Mouse (Mus musculus) lung, postnatal 4 days (tissue): Measurements from ENCODE around the gene Mettl6.
A peak's percentile ranks its signal among the peaks of the same experiment; 100 is the strongest.
"Not testable (repeated sequence)": the region's sequence is repeated elsewhere in the genome, so short reads cannot be mapped to it uniquely, and the experiment has no call there.

Source experiments
- DNase-seq, 2 experiments: peaks; one replicate each; pipeline ENCODE4 v3.0.0; 2021

Mettl6 gene

GRCm38 (mm10) chr14:31472451-31473061 is 22.3 kb downstream of the Mettl6 start:
- peak in 1 of 2 experiments; percentile 68 for DNase-seq

GRCm38 (mm10) chr14:31469711-31470110 is 25.1 kb downstream of the Mettl6 start:
- no peak for DNase-seq

GRCm38 (mm10) chr14:31464176-31464575 is 30.7 kb downstream of the Mettl6 start:
- peak in 1 of 2 experiments; percentile 15 for DNase-seq

- peak; percentile 23 to 65 for DNase-seq
These were observed 32.0 kb downstream of the Mettl6 start for GRCm38 (mm10) chr14:31462886-31463285.

GRCm38 (mm10) chr14:31462226-31462625 is 32.6 kb downstream of the Mettl6 start:
- not testable (repeated sequence) for DNase-seq

GRCm38 (mm10) chr14:31458006-31458405 is 36.8 kb downstream of the Mettl6 start:
- peak in 1 of 2 experiments; percentile 63 for DNase-seq

- DNase-seq, result no peak
These were observed 38.6 kb downstream of the Mettl6 start for GRCm38 (mm10) chr14:31456064-31456721.

- no peak for DNase-seq
These were observed 39.8 kb downstream of the Mettl6 start for GRCm38 (mm10) chr14:31454849-31455566.

GRCm38 (mm10) chr14:31453946-31454345 is 40.9 kb downstream of the Mettl6 start:
- not testable (repeated sequence) for DNase-seq

GRCm38 (mm10) chr14:31448994-31449393 is 45.8 kb downstream of the Mettl6 start:
- no peak for DNase-seq

GRCm38 (mm10) chr14:31443616-31444015 is 51.2 kb downstream of the Mettl6 start:
- DNase-seq, result no peak

GRCm38 (mm10) chr14:31440725-31441124 is 54.1 kb downstream of the Mettl6 start:
- DNase-seq, result no peak

- DNase-seq, result no peak
These were observed 54.6 kb downstream of the Mettl6 start for GRCm38 (mm10) chr14:31440230-31440629.

GRCm38 (mm10) chr14:31439279-31439678 is 55.6 kb downstream of the Mettl6 start:
- DNase-seq, result no peak

- peak in 1 of 2 experiments; percentile 46 for DNase-seq
These were observed 56.9 kb downstream of the Mettl6 start for GRCm38 (mm10) chr14:31437826-31438529.

- DNase-seq, result peak; percentile 95 to 97
These were observed 58.7 kb downstream of the Mettl6 start, which contains the start of gene Sh3bp5 for GRCm38 (mm10) chr14:31435930-31436693. TSS of gene Sh3bp5 (minus strand) at chr14:31436078.

GRCm38 (mm10) chr14:31435018-31435915 is 59.6 kb downstream of the Mettl6 start:
- DNase-seq, result no peak

- DNase-seq, result no peak
These were observed 60.4 kb downstream of the Mettl6 start for GRCm38 (mm10) chr14:31434426-31434825.

GRCm38 (mm10) chr14:31433851-31434360 is 60.9 kb downstream of the Mettl6 start:
- DNase-seq, result no peak

- DNase-seq, result no peak
These were observed 61.7 kb downstream of the Mettl6 start for GRCm38 (mm10) chr14:31433126-31433525.

- peak in 1 of 2 experiments; percentile 71 for DNase-seq
These were observed 62.4 kb downstream of the Mettl6 start for GRCm38 (mm10) chr14:31432424-31432823.
